In genomic region chr10:38265564-38265963, GRCm38 (mm10) we compare ENCODE assay signal across 17 mouse cellular contexts.
"Had no signal": no experiment of that assay in that cellular context is flagged by ENCODE, and none has a peak within 500 bp of the region (broad histone marks: within the 10 kb centered on the region; RNA-seq: fewer than 3 reads in every experiment).

No protein-coding gene starts in this region.

- H3K4me1 ChIP-seq: limb, embryonic 12.5 days; limb, embryonic 15.5 days had no signal

- H3K36me3 ChIP-seq: limb, embryonic 12.5 days; limb, embryonic 15.5 days had no signal

- H3K4me3 ChIP-seq: limb, embryonic 12.5 days; limb, embryonic 15.5 days had no signal

- H3K9me3 ChIP-seq: limb, embryonic 12.5 days; limb, embryonic 15.5 days had no signal

- H3K27ac ChIP-seq: limb, embryonic 12.5 days; limb, embryonic 15.5 days; liver, embryonic 14.5 days; stomach, postnatal 0 days had no signal

- H3K27me3 ChIP-seq: limb, embryonic 12.5 days; limb, embryonic 15.5 days had no signal

- H3K4me2 ChIP-seq: limb, embryonic 12.5 days; limb, embryonic 15.5 days; liver, embryonic 11.5 days; midbrain, embryonic 11.5 days had no signal

- ATAC-seq: intestine, embryonic 16.5 days; liver, postnatal 0 days had no signal

- DNase-seq: kidney, adult 18-20 months; kidney, adult 9 months; kidney, postnatal 14 days; kidney, postnatal 4 days; left cerebral cortex, postnatal 4 days; liver, postnatal 0 days; midbrain, embryonic 14.5 days; thymus, adult 2 months; thymus, postnatal 14 days; thymus, postnatal 4 days had no signal

- H3K9ac ChIP-seq: limb, embryonic 12.5 days; limb, embryonic 15.5 days; liver, embryonic 14.5 days; liver, postnatal 0 days had no signal
